Mouse (Mus musculus) midbrain, embryonic 11.5 days (tissue): ENCODE results near the gene Ptgfrn. TPM values are rescaled to one million over a fixed set of nuclear protein-coding genes. Genes with fewer than 3 reads are reported as not detected.

Source experiments
- ATAC-seq: fragments of 200-750 bp; cut with Nextera tagmentation; 2 replicates; pipeline ENCODE4 v1.8.0; 2017; ENCODE audit warnings: moderate TSS enrichment, moderate library complexity; ENCODE audit not compliant: low FRiP score
- DNase-seq: peaks from one replicate; pipeline ENCODE4 v3.0.0; 2015; ENCODE audit warnings: low spot score; ENCODE audit errors: missing footprints
- H3K27ac ChIP-seq: fragments of 300-500 bp; sonication (generic); 2 replicates; pipeline ENCODE4 v1.5.1; 2014; ENCODE audit warnings: low read depth, low read length
- H3K27me3 ChIP-seq: fragments of 300-500 bp; sonication (generic); 2 replicates; pipeline ENCODE4 v1.6.1; 2014; ENCODE audit warnings: mild to moderate bottlenecking, low read length, moderate library complexity, mixed read lengths; ENCODE audit not compliant: control insufficient read depth, insufficient read depth
- H3K36me3 ChIP-seq: fragments of 300-500 bp; sonication (generic); 2 replicates; pipeline ENCODE4 v1.6.1; 2014; ENCODE audit warnings: mild to moderate bottlenecking, low read length, moderate library complexity, mixed read lengths; ENCODE audit not compliant: control insufficient read depth, insufficient read depth
- H3K4me1 ChIP-seq: fragments of 300-500 bp; sonication (generic); 2 replicates; pipeline ENCODE4 v1.6.1; 2014; ENCODE audit warnings: low read length; ENCODE audit not compliant: control insufficient read depth, insufficient read depth
- H3K4me2 ChIP-seq: fragments of 300-500 bp; sonication (generic); 2 replicates; pipeline ENCODE4 v1.6.1; 2014; ENCODE audit warnings: mild to moderate bottlenecking, moderate library complexity
- H3K4me3 ChIP-seq: fragments of 300-500 bp; sonication (generic); 2 replicates; pipeline ENCODE4 v1.5.1; 2014; ENCODE audit warnings: low read depth, low read length
- H3K9ac ChIP-seq: fragments of 300-500 bp; sonication (generic); 2 replicates; pipeline ENCODE4 v1.6.1; 2014; ENCODE audit warnings: low read length
- H3K9me3 ChIP-seq: fragments of 300-500 bp; sonication (generic); 2 replicates; pipeline ENCODE4 v1.6.1; 2016; ENCODE audit warnings: low read length; ENCODE audit not compliant: control insufficient read depth
- WGBS: fragments of 180-500 bp; shearing (Covaris S2); extraction: QIAGEN DNeasy Blood & Tissue Kit; methylation state at CpG from one replicate; pipeline ENCODE4 v1.1.7; 2014; 5-methylcytosine and 5-hydroxymethylcytosine counted together
- polyA plus RNA-seq: library from polyadenylated mRNA; unstranded; fragments of >200 nt; fragmentation: Nextera tagmentation; extraction: Ambion mirVana; gene quantifications from 2 replicates; pipeline ENCODE4 v1.2.1, GENCODE M21; 2014

Ptgfrn gene
- polyA plus RNA-seq, 1 experiment from 2014 or later = 2.3 TPM

- Histone ChIP-seq H3K4me3 (no peak overlapping the region), H3K4me2 (no peak overlapping the region), H3K4me1 (no peaks in the 10 kb centered on the region), H3K27me3 (no peaks in the 10 kb centered on the region; the same call in 1 of the 2 replicates), H3K27ac (no peak overlapping the region), H3K36me3 (no peaks in the 10 kb centered on the region), H3K9ac (no peak overlapping the region), H3K9me3 (no peaks in the 10 kb centered on the region)
- 87% methylated on average over 7 of the region's 7 CpGs for WGBS
- ATAC-seq (no peak), DNase-seq (no peak)
Observed at GRCm38 (mm10) chr3:101101184-101101583, 8.9 kb downstream of the Ptgfrn start.

GRCm38 (mm10) chr3:101099701-101100357, 10.2 kb downstream of the Ptgfrn start:
- no peaks in the 10 kb centered on the region; the same call in 1 of the 2 replicates for H3K27me3 ChIP-seq
- no peaks in the 10 kb centered on the region for H3K9me3 ChIP-seq
- no peaks in the 10 kb centered on the region for H3K4me1 ChIP-seq
- WGBS = 88% methylated on average over 9 of the region's 9 CpGs
- DNase-seq (no peak), ATAC-seq (no peak)
- H3K27ac ChIP-seq = no peak overlapping the region
- H3K4me3 ChIP-seq = no peak overlapping the region
- H3K4me2 ChIP-seq = no peak overlapping the region
- no peak overlapping the region for H3K9ac ChIP-seq
- no peaks in the 10 kb centered on the region for H3K36me3 ChIP-seq

GRCm38 (mm10) chr3:101098073-101098472, 12.0 kb downstream of the Ptgfrn start:
- Histone ChIP-seq H3K4me3 (no peak overlapping the region), H3K9ac (no peak overlapping the region), H3K4me1 (no peaks in the 10 kb centered on the region), H3K27me3 (no peaks in the 10 kb centered on the region; the same call in 1 of the 2 replicates), H3K27ac (no peak overlapping the region), H3K36me3 (no peaks in the 10 kb centered on the region), H3K4me2 (no peak overlapping the region), H3K9me3 (no peaks in the 10 kb centered on the region)
- DNase-seq (no peak), ATAC-seq (no peak)
- 76% methylated on average over 4 of the region's 4 CpGs for whole genome bisulfite sequencing

- H3K4me1 ChIP-seq = no peaks in the 10 kb centered on the region
- no peak for ATAC-seq
- H3K4me2 ChIP-seq = no peak overlapping the region
- WGBS = 79% methylated on average over 9 of the region's 9 CpGs
- no peaks in the 10 kb centered on the region; the same call in 1 of the 2 replicates for H3K27me3 ChIP-seq
- no peaks in the 10 kb centered on the region for H3K36me3 ChIP-seq
- peak; percentile 69 for DNase-seq
- no peak overlapping the region for H3K9ac ChIP-seq
- H3K9me3 ChIP-seq = no peaks in the 10 kb centered on the region
- no peak overlapping the region for H3K27ac ChIP-seq
- no peak overlapping the region for H3K4me3 ChIP-seq
Observed at GRCm38 (mm10) chr3:101097146-101097800, 12.8 kb downstream of the Ptgfrn start.

- ATAC-seq (no peak), DNase-seq (no peak)
- H3K4me2 ChIP-seq = no peak overlapping the region
- WGBS = 81% methylated on average over 5 of the region's 5 CpGs
- H3K9me3 ChIP-seq = no peaks in the 10 kb centered on the region
- H3K4me1 ChIP-seq = no peaks in the 10 kb centered on the region
- H3K9ac ChIP-seq = no peak overlapping the region
- no peak overlapping the region for H3K4me3 ChIP-seq
- H3K27ac ChIP-seq = no peak overlapping the region
- H3K36me3 ChIP-seq = no peaks in the 10 kb centered on the region
- no peaks in the 10 kb centered on the region; the same call in 1 of the 2 replicates for H3K27me3 ChIP-seq
Observed at GRCm38 (mm10) chr3:101095761-101096449, 14.2 kb downstream of the Ptgfrn start.

GRCm38 (mm10) chr3:101092202-101092601, 17.9 kb downstream of the Ptgfrn start:
- Histone ChIP-seq H3K4me3 (no peak overlapping the region), H3K4me1 (no peaks in the 10 kb centered on the region), H3K36me3 (no peaks in the 10 kb centered on the region), H3K27me3 (no peaks in the 10 kb centered on the region), H3K27ac (no peak overlapping the region), H3K4me2 (no peak overlapping the region), H3K9me3 (no peaks in the 10 kb centered on the region), H3K9ac (no peak overlapping the region)
- 78% methylated on average over 13 of the region's 13 CpGs for WGBS
- ATAC-seq (no peak), DNase-seq (no peak)

GRCm38 (mm10) chr3:101086584-101087445, 23.3 kb downstream of the Ptgfrn start:
- ATAC-seq (no peak), DNase-seq (no peak)
- 87% methylated on average over 7 of the region's 7 CpGs for whole genome bisulfite sequencing
- Histone ChIP-seq H3K9ac (no peak overlapping the region), H3K4me1 (no peaks in the 10 kb centered on the region), H3K27me3 (no peaks in the 10 kb centered on the region), H3K27ac (no peak overlapping the region), H3K4me2 (no peak overlapping the region), H3K4me3 (no peak overlapping the region), H3K36me3 (no peaks in the 10 kb centered on the region), H3K9me3 (no peaks in the 10 kb centered on the region)

- H3K4me1 ChIP-seq = no peaks in the 10 kb centered on the region
- H3K36me3 ChIP-seq = no peaks in the 10 kb centered on the region
- DNase-seq (no peak), ATAC-seq (no peak)
- no peak overlapping the region for H3K9ac ChIP-seq
- WGBS = 92% methylated on average over 4 of the region's 4 CpGs
- no peak overlapping the region for H3K27ac ChIP-seq
- no peaks in the 10 kb centered on the region for H3K27me3 ChIP-seq
- H3K9me3 ChIP-seq = no peaks in the 10 kb centered on the region
- no peak overlapping the region for H3K4me3 ChIP-seq
- no peak overlapping the region for H3K4me2 ChIP-seq
Observed at GRCm38 (mm10) chr3:101080925-101081324, 29.2 kb downstream of the Ptgfrn start.
